ENCODE assay signal across 8 mouse cellular contexts in the genomic region with DNA sequence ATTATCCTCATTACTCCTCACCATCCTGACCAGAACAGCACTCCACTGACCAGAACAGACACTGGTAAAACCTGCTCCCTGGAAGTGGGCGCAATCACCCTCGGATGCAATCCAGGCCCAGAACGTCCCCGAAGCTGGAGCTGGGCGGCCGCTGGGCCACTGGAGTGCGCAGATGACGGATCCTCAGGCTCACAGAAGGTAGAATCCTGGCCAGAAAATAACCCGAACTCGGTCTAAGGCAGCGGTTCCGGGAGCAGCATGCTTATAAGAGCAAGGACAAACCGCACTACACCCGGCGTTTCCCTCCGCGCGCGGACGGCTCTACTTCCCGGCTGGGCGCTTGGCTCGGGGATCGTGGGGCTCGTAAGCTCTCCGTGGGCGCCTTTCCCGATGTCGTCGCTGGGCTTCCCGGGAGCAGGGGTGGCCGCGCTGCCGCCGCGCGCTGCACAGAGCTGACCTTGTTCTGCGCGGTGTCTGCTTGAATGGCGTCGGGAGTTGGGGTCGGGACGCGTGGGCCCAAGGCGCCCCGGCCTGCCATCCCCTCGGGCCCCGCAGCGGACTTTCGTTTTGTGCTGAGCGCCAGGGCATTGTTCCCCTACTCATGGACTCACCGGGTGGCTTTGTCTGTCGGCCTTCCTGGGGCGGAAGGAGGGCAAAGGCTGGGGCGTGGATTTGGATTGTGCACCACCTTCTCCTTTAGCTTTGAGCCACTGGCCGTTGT.
DNase-seq lines count a peak whose midpoint lies in the region; ATAC-seq lines count a peak whose summit lies in the region.

No protein-coding gene starts in this region.

- H3K9me3 ChIP-seq in hindbrain, embryonic 13.5 days: no peaks in the 10 kb centered on the region

- H3K4me2 ChIP-seq in hindbrain, embryonic 13.5 days: peak overlapping the region; percentile 61

- H3K27me3 ChIP-seq in hindbrain, embryonic 13.5 days: no peaks in the 10 kb centered on the region

- WGBS in hindbrain, embryonic 13.5 days: under 1% methylated on average over 56 of the region's 56 CpGs

- peak overlapping the region; percentile 62 for H3K4me3 ChIP-seq in hindbrain, embryonic 13.5 days

- H3K9ac ChIP-seq in hindbrain, embryonic 13.5 days: peak overlapping the region; percentile 96

- peak; percentile 93 for ATAC-seq in hindbrain, embryonic 13.5 days (ENCODE audit: low FRiP score)

- no peaks in the 10 kb centered on the region for H3K36me3 ChIP-seq in hindbrain, embryonic 13.5 days

- peak; percentile 97 for DNase-seq in NIH3T3 (ENCODE audit: low read depth)
- peak; percentile 88 to 91 for DNase-seq in cerebellum, postnatal 14 days
- DNase-seq in frontal cortex, postnatal 14 days (ENCODE audit: low spot score in 2 of 2): peak; percentile 57
- peak; percentile 69 to 74 for DNase-seq in layer of hippocampus, postnatal 25 days (ENCODE audit: extremely low spot score in 1 of 2, low spot score in 1 of 2)
- DNase-seq in lung, postnatal 14 days: peak; percentile 90
- DNase-seq in ovary, postnatal 36 days (ENCODE audit: low spot score): peak; percentile 88
- DNase-seq in thymus, postnatal 14 days: peak; percentile 86

- H3K4me1 ChIP-seq in hindbrain, embryonic 13.5 days (replicated peaks): peaks cover 8% of the 10 kb centered on the region; the same call in 1 of the 2 replicates

- peak overlapping the region; percentile 96 for H3K27ac ChIP-seq in hindbrain, embryonic 13.5 days

Comparison
In these comparisons a context has a peak if more than half of its experiments do, and no peak if none do; other contexts are left out.
1. Peak in every context shown above with its lines: DNase-seq, ATAC-seq, H3K4me3 ChIP-seq and H3K27ac ChIP-seq.